Mouse (Mus musculus) T-helper 2 cell (primary cell): ENCODE measurements at regions not wholly inside any gene's neighbourhood (a gene's known extent, or its start where the extent isn't known, plus 50 kb on each side); places are given as distances from the start of the nearest gene placed in this dataset.

Source experiments
- in situ Hi-C: fragments of 300-600 bp; cut with MboI, MseI; formaldehyde crosslinking; loops from one replicate; pipeline ENCODE4 v1.15.1; 2025; ENCODE audit warnings: high pct_unique_total_duplicates

DNA sequence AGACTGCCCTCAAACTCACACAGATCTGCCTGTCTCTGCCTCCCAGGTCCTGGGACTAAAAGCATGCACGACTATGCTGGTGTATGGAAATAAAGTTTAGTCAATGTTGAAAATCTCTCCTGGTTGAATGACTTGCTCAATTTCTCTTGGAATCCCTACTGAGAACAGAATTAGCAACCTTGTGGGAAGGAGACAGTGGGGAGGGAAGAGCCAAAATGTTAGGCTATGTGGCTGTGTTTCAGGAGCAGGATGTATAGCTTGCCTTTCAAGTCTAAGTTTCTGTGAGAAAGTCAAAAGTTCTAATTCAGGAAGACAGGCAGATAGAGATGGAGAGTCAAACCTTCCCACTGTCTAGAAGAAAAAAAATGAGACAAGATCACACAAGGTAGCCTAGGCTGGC lies 168.3 kb upstream of the Creb1 start:
- in situ Hi-C loops = no loop called here

DNA sequence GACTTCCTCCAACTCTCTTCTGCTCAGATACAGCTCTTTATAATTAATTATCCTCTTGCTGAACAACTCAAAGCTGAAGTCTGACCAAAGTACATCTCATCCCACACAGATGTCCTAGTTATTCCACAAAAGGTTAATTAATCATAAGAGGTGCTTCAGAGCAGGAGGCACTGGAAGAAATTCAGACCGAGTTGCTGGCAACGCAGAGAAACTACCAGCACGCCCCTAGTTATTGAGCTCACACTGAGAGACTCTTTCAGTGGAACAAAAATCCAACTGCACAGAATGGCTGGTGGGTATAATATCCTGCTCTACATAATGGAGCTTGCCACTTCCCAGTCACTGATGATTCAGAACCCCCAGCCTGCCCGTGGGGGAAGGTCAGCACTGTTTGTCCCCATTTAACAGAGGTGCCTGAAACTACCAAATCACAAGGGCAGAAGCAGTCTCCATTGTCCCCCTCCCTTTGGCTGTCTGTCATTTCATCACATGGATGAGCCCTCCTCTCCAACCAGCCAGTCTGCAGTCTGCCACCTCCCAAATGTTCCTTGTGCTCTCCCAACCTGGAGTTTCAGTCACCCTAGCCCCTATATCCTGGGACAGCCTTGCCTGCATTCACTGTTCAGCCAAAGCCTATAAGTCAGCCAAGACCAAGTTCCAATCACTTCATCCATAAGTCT lies 170.3 kb upstream of the Creb1 start:
- in situ Hi-C loops = no loop called here

DNA sequence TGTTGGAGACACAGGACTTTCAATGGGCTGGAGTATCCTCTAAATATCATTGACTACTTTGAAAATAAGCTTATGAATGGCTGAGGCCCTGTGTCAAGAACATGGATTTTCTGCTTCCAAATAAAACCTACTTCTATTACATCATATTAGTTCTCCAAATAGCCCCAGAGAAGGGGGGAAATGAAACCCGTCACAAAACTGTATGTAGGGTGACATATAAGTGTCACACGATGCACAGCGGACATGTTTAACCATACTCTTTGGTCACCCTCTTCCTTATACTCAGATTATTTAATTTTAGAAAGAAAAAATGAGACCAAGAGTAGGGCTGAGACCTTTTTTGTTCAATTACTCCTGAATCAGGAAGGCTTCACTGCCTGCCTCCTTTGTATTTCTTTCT lies 189.2 kb upstream of the Creb1 start:
- in situ Hi-C loops = no loop called here

DNA sequence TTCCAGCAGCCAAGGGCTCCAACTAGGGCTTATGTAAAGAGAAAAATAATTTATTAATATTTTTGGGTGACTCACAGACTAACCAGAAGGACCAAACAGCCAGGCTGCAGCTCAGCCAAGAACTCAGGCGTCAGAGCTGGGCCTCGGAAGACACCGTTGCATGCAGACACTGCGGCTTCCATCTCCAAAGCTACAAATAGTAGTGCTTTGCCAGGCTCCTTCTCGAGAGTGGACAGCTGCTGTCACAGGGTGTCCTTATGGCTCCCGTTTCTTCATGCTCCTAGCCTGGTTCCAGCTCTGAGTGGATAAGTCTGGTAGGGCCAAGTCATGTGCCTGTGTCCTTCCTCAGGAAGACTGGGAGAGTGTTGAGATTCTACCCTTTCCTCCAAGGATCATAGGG lies 190.8 kb upstream of the Creb1 start:
- in situ Hi-C loops = no loop called here

DNA sequence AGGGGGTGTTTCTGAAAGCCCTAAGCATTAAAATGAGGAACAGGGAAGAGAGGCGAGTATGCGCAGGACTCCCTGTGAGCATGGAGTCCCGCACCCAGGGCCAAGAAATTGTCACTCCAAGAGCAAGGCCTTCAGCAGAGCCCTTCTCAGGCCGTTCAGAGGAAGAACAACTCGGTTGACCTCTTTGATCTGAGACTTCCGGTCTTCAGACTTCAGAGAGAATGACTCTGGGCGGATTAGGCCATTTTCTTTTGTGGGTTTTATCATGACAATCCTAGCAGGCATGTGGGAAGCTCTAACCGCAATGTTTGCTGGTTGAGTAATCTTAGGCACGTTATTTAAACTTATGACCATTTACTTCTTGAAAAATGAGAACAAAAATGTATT lies 193.9 kb upstream of the Creb1 start:
- in situ Hi-C loops = no loop called here

DNA sequence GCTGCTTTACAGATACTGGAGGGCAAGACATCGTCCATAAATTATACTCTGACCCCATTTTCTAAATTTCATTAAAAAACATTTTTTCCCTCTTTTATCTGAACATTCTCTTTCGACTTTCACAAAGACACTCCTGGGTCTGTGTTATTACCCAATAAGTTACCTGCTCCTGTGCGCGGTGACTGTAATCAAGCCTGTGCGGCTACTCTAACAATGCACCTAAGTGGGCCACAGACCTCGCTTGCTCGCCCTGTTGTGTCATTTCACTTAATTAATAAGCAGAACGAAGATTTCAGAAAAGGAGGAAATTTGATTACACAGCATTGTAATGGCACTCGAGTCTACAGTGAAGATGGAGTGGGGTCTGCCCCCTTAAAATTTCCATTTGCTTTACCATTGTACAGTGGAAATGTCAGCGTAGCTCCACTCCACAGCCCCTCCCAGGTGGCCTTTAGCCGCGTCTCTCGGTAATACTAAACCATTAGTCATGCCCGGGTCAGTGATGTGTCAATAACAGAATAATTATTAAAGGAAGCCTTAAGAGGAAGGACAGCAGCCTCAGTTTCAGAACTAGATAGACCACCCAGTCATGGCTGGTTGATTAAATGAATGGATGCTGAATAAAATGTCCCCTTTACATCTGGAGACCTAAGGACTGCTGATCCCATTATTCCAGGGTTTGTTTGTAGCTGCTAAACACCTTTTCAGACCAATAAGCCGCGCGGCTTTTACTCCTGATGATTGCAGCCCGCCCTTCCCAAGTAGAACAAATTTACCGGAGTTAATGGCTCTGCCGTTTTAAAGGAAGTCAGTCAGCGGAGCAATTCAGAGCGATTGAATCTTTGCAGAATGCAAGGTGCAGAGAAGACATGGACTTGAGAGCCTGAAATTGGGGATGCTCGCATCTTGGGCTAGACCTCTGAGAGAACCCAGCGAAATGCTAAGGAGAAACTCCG lies 194.5 kb upstream of the Creb1 start:
- in situ Hi-C loops = no loop called here

DNA sequence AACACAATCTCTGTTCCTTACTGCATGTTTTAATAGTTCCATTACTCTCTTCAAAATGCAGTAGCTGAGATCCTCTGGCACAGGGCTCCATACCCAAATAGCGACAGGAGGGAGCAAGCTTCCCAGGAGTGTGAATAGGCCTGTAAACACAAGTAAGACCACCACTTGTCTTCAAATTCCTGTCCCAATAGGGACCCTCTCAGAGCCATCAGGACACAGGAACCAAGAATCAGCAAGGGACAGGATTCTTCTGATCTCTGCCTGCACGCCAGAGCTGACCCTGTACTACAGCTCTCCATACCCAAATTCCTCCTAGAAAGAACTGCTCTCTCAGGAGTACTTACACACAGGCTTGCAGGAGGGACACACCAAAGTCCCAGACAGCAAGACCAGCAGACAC lies 200.9 kb upstream of the Creb1 start:
- in situ Hi-C loops = loop anchor here (5.0 kb wide), 1 partner anchor 64 kb away; no protein-coding TSS in a partner anchor

DNA sequence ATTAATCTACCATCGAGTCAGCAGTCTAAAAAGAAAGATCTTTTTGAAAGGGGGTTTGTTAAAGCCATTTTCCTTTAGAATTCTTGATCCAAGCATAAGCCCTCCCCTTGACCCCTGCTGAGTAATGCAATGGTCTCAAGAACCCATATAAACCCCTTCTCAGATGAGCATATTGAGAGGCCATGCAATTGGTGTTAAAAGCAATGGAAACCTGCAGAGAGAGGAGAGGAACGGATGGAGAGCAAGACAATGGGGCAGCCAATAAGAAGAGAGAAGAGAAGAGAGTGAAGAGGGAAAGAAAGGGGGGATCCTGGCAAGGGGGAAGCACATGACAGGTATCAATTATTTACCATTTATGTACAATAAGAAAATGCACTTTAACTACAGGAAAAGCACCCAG lies 201.7 kb upstream of the Creb1 start:
- in situ Hi-C loops = loop anchor here (5.0 kb wide), 1 partner anchor 63 kb away; no protein-coding TSS in a partner anchor

DNA sequence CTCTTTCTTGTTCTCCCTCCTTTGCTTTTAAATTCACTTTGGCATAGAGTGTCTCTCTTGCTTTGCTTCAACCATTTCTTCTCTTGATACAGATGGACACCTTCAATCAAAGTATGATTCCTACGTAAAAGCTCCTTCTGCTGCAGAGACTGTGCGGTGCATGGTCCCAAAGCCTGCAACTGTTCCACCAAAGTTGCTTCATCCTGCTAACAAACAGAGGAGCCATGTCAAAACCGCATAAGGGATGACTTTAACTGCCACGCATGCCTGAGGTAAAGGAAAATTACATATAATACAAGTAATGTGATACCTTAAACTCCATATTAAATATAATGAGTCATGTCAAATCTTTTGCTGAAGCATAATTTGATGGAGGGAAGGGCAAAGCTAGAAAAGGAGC lies 200.1 kb upstream of the Klf7 start:
- in situ Hi-C loops = no loop called here

DNA sequence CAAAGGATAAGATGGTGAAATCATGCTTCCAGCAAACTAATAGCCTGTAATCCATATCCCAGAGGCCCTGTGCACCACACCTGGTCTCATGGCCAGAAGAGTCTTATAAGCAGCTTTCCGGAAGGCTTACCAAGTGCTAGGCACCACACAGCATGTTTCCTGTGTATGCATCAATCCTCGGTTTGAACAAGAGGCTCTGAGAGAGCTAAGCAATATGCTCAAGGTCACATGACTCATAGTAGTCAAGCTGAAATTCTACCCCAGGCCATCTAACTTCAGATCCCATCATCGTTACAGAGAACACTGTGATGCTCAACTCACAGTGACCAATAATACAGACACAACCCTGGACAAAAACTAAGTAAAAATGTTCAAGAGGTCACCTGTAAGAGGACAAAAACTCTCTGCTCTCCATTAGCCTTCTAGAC lies 197.1 kb upstream of the Klf7 start:
- in situ Hi-C loops = no loop called here

DNA sequence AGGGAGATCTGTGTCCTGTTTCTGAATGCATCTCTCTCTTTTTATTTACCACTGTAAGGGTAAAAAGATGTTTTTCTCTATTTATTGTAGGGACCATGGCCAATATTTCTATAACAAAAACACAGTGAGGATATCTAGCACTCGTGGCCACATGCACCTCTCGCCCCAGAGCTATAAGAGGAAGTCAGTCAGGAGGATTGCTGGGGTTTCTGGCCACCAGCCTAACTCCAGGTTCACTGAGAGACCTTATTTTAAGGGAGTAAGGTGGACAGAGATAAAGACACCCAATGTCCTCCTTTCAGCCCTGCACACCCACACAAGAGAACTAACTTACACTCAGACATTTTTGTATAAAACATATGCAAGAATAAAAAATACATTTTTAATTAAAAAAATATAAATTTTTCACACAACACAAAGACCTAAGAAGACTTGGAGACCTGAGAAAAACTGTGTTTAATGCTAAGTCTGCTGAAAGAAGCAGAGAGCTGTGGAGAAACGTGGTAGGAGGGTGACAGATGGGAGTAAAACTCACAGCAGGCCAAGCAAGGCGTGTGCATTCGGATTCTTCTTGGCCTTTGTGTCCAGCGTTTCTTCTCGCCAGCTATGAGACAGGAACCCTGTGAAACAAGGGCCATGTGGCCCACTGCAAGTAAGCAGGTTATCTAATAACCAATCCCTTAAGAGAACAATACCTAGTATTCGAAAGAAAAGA lies 196.5 kb upstream of the Klf7 start:
- in situ Hi-C loops = no loop called here

DNA sequence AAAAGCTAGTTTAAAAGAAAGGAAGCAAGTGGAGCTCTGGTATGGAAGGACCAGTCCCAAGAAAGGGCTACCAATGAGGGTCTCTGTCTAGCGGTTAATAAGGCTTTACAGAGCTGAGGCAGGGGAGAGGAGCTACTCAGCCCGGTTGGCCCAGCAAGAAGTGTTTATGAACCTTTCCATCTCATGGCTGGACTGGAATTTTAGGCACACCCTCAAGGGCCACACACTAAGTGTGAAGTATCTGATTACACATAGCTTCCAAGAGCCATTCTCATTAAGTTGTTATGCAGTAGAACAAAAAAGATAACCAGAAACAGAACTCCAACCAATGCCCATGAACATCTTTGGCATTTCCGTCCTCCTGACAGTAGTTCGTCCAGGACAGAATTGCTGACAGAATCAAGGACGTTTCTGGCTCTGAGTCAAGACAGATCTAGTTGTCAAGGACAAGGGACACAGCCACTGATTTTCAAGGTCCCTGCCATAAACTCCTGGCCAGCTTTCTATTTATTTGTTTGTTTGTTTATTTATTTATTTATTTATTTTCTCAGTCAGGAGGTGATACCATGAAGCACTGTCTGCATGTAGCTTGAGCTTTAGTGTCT lies 195.1 kb upstream of the Klf7 start:
- in situ Hi-C loops = no loop called here

DNA sequence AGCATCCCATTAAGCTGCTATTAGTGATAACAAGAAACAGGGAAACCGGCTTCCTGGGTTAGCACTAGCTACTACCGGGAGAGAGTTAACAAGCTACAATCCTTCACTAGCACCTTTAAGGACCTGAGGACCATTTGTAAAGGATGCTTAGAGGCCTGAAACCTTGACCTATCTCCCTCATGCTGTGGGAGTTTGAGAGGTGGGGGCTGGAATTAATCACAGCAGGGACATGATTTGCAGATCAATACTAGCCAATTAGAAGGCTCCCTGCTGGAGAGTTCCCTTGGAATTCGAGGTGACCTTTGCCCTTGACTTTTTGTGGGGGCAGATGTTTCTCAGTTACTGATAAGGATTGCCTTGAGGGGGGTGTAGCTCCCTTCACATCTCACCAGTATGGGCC lies 189.3 kb upstream of the Klf7 start:
- in situ Hi-C loops = no loop called here

DNA sequence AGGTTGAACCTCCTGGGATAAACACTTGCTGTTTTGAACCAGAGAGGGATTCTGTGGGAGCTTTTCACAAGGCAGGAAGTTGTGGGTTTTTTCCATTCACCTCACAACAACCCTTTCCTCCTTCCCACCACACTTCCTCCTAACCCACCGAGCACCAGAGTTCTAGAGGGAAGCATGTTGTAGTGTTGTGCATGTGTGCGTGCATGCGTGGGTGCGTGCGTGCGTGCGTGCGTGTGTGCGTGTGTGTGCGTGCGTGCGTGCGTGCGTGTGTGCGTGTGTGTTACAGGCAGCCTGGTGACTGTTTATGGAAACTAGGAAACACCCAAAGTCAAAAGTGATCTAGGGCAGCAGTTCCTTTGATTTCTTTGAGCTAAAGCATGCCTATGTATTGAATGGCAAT lies 186.5 kb upstream of the Klf7 start:
- in situ Hi-C loops = loop anchor here (5.0 kb wide), 2 partner anchors 196 to 209 kb away; no protein-coding TSS in a partner anchor

DNA sequence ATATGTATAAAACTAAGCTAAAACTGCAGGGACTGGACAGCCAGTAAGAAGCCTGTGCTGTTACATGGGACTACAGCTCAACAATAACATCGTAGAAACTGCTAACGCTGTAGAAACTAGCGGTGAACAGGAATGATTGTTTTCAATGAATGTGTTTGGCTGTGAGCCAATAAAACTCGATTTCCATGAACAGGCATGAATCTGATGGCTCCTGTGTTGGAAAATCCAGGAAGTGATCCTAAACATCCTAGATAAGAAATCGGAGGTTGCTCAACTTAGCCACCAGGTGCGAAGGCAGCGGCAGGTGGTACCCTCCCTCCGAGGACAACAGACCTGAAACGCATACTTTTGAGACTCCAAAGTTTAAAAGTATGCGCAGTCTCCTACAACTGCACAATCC lies 186.0 kb upstream of the Klf7 start:
- in situ Hi-C loops = loop anchor here (5.0 kb wide), 2 partner anchors 196 to 209 kb away; no protein-coding TSS in a partner anchor

DNA sequence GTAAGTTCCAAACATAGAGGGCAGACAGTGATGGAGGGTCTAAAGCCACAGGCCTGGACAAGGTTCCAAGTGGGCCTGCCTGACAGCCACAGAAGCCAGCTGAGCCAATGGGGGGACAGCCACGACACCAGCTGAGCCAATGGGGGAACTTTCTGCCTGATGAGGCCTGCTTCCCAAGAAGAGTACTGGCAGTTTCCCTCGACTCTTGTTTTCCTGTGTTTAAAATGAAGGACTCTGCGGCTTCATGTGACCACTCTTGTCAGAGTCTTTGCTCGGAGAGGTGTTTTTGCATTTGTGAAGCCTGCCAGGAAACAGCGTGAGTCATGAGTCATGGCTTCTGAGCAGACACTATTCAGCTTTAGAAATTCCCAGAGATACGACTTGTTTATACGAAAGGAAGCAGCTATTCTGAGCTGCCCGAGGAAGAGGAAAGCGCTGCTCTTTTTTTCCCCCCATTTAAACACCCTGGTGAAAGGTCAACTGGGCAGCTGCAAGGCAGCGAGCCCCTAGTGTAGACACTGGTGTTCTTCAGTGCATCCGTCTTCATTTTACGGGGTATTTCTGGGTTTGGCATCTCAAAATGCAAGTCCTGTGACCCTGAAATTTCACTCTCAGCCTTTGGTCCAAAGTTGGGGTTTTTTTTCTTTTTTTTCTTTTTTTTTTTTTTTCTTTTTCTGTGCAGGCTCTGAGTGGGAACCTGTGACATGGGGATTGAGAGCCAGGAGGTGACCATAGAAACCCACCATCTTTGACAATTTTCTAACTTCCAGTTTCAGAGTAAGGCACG lies 183.5 kb upstream of the Klf7 start:
- in situ Hi-C loops = loop anchor here (5.0 kb wide), 2 partner anchors 193 to 212 kb away; no protein-coding TSS in a partner anchor

DNA sequence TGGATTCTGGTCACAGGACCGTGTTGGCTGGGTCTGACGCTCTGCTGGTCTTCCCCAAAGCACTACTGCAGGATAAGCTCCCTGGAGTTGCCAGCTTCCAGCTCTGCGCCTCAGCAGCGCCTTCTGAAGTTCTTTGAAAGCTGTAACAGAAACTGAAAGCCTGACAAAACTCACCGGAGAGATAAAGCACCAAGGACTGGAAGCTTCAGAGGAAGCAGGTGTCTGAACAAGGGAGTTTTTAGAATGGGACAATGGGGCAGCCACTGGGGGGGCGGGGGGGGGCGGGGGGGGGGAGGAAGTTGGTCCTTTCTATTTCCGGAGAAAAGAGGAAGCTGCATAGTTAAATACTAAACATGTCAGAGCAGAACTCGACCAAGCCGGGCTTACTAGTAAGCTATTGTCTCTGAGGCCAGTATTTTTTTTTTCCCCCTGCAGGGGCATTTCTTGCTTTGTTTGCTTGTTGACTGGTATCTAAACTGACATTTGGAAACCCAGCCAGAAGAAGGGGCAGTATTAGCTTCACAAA lies 180.8 kb upstream of the Klf7 start:
- in situ Hi-C loops = no loop called here

DNA sequence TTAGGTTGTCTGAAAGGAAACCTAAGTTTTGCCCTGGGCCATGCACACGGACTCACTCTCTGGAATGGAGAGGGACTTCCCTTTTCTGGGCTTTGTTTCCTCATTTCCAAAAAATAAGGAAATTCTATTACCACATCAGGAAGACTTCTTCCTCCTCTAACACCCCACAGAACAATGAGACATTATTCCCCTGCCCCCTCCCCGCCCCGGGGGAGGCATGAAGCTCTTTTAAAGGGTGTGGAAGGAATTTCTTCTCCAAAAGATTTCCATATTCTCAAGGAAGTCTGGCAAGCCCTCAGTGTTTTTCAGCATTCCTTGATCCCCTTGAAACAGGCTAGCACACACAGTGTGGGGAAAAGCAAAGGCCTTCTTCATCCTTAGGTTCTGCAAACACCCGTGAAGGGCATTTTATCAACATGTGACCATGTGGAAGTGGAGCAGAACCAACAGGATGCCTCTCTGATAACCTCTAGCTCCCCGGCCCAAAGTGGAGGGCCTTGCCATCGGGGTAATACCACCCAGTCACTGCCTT lies 179.5 kb upstream of the Klf7 start:
- in situ Hi-C loops = no loop called here

DNA sequence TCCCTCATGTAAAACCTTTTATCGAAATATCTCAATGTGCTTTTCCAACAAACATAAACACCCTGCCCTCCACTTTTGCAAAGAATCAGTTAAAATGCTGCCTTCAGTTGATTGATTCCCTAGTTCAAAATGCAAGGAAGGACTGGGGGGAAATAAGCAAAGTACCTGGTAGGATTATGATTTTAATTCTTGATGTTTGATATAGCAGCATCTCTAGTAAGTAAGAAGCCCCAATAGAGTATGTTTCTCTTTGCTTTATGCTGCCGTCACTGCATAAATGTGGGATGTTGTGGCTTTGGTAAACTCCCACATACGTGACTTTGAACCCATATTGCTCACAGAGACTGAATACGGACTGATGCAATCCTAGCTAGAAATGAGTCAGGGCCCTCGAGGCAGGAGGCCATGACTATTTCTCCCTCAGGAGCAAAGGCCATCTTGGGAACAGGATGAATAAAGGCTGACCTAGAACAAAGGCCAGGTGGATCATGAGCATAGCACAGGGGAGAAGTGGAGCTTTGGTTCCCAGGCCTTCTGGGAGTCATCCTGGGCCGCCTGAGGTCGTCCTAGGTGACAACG lies 179.0 kb upstream of the Klf7 start:
- in situ Hi-C loops = no loop called here

DNA sequence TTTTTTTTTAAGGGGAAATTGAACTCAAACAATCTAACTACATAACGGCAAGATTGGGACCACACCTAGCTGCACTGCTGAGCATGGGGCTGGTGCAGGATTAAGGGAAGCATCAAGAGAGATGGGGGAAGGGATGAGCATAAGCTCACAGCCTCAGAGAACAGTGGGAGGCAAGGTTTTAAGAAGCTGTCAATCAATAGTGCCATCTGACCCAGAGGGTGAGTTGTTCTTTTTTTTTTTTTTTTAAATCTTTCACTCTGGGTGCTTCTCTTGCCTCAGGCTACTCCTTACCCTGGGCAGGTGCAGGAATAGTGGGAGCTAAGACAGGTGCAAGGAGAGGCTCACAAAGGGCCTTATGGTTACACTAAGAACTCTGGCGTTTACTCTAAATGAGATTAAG lies 176.9 kb upstream of the Klf7 start:
- in situ Hi-C loops = loop anchor here (10.0 kb wide), 1 partner anchor 164 kb away; no protein-coding TSS in a partner anchor
